Mouse (Mus musculus) frontal cortex, postnatal 25 days (tissue): ENCODE results near the gene E130208F15Rik.

Experiments used
- DNase-seq, 2 experiments: peaks; one replicate each; pipeline ENCODE4 v3.0.0; 2022; ENCODE audit warnings: low spot score in 2 of 2

Gene E130208F15Rik

DNA sequence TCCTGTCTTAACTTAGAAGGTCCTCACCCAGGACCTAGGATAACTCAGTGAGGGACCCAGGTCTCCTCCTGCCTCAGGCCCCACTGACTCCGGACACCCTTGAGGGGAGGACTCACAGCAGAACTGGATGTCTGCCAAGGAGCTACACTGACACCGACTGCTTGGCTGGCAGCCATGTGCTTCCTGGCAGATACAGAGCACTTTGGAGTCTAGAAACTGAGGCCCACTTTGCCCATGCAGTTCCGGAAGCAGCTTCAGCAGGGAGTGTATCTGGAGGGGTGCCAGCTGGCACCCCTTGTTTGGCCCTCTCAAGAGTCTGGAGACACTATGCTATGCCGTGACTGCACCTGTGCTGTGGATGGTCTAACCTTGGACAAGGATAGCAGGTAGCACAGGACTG, 11.9 kb downstream of the E130208F15Rik start:
- DNase-seq: peak; percentile 38 to 66

GRCm38 (mm10) chr7:30334563-30334962, 13.0 kb downstream of the E130208F15Rik start:
- no peak for DNase-seq

DNA sequence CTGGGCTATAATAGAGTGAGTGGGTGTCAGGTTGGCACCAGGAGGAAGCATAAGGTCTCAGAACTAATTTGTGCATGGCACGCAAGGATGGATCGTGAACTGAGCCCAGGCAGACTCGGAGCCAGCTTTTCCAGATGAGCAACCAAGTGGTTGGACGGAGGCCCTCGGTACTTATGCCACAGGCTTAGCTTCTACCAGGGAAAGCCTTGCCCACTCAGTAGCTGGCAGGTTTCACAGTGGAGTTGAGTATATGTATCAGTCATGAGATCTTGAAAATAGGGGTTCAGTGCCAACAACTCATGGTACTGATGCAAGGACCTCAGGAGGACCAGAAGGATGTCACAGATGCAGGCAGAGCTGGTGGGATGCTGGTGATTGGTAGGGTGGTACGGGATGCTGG, 14.1 kb downstream of the E130208F15Rik start:
- DNase-seq: no peak

DNA sequence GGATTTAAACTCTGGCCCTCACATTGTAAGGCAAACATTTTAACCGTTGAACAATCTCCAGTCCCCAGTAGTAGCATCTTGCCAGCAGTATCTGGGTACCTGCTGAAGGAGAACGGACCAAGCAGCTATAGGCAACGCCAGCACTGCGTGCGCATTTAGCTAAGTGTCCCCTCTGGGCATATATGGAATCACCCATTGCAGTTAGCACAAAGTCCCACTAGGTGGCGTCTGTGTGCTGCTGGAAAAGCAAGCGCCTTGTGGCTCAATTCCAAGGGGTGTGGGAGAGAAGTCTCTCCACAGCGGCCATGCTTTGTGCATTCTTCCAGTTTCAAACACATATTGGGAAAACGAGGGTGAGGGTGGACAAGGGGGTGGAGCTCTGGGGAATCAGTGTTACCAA, 14.8 kb downstream of the E130208F15Rik start:
- peak; percentile 80 to 90 for DNase-seq

DNA sequence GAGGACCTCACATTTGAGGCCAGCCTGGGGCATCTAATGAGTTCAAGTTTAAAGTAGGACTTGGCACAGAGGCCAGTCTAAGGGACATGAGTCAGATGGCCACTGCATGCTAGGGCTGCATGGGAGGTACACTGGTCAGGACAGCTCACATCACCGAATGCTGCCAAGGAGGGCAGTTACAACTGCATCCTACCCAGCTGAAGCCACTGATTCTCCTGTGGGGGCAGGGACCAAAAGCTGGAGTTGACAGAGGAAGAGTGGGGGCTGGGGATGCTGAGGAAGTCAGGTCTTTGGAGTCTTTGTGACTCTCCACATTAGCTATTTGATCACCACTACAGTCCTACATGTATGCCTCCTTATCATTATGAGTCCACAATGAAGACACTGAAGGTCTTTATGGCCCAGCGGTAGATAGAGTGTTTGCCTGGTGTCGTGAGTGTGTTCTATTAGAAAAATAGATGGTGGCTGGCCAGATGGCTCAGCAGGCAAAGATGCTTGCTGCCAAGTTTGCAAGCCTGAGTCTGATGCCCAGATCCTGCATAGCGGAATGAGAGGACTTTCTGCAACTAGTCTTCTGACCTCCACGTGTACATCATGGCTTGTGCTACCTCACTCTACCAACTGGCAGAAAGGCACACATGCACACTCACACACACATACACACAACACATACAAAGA, 18.0 kb downstream of the E130208F15Rik start:
- DNase-seq: no peak

DNA sequence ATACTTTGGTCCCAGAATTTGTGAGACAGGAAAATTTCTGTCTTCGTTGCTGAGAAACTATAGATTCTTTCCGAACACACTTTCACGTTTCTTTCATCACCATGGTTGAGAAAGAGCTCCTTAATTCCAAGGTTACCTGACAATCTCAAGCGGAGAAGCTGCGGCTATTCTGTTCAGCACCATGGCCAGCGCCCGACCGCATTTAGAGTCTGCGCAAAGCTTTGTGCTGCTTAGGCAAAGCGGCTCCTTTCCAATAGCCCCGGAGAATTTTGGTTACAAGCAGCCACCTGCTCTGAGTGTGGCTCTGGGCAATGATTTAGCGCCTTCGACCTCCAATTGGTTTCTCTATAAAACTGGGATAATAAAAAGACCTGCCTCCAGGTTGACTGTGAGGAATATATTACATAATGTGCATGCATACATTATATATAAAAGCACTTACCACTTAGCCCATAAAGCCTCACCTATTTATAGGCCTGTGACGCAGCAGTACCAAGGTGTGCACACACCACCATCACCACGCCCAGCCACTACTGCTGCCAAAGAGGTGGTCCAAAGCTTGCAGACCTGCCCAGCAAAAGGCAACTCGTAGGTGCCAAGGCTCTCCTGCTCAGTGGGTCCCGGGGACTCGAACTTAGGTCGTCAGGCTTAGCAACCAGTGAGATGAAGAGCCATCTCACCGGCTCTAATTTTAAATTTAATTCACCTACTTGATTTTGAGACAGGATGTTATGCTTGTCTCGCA, 25.3 kb downstream of the E130208F15Rik start:
- DNase-seq: no peak

- DNase-seq: peak; percentile 61 to 68
Measured at GRCm38 (mm10) chr7:30347828-30348227, 26.3 kb downstream of the E130208F15Rik start.

GRCm38 (mm10) chr7:30353279-30353822, 31.8 kb downstream of the E130208F15Rik start:
- DNase-seq: peak; percentile 69 to 74

- no peak for DNase-seq
Measured at GRCm38 (mm10) chr7:30354059-30354458, 32.5 kb downstream of the E130208F15Rik start.

- no peak for DNase-seq
Measured at GRCm38 (mm10) chr7:30358378-30359186, 37.0 kb downstream of the E130208F15Rik start.

DNA sequence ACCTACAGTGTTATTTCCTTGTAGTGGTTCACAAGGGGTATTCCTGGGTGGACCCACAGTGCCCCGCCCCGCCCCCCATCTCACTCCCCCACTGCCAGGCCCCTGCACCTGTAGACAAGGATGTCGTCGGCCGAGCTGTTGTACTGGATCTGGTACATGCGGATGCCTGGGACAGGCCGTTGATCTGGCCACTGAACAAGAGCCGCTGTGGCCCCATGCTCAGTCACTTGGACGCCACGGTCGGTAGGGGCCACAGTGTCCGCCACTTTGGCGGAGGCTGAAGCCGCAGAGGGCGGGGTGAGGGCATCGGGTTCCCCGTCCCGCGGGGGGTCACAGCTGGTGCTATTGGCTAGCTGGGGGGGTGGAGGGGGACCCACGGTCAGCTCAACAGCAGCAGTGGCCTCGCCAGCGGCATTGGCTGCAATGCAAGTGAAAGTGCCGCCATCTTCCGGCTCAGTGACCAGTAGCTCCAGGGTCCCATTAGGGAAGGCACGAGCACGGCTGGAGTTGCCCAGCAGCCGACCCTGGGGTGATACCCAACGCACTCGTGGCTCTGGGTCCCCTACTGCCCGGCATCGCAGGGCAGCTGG, 37.8 kb downstream of the E130208F15Rik start:
- no peak for DNase-seq

DNA sequence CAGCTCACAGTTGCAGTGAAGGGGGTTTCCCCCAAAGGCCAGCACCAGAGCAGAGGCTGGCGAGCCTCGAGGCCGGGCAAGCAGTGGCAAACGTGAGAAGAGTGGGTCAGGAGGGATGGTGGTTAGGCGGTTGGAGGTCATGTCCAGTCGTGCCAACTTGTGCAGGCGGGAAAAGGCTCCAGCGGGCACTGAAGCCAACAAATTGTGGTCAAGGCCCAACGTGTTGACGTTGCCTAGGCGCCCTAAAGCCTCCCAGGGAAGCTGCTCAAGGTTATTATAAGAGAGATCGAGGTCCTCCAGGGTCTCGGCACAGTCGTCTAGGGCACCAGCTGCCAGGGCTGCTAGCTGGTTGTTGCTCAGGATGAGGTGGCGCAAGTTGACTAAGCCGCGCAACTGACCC, 38.5 kb downstream of the E130208F15Rik start:
- DNase-seq: no peak

GRCm38 (mm10) chr7:30362652-30363343, 41.3 kb downstream of the E130208F15Rik start, which contains the start of gene Lrfn3:
Gene Lrfn3 (minus strand): TSS chr7:30362772.
- DNase-seq: peak in 1 of 2 experiments; percentile 46

GRCm38 (mm10) chr7:30363344-30363738, 41.8 kb downstream of the E130208F15Rik start:
- no peak for DNase-seq

DNA sequence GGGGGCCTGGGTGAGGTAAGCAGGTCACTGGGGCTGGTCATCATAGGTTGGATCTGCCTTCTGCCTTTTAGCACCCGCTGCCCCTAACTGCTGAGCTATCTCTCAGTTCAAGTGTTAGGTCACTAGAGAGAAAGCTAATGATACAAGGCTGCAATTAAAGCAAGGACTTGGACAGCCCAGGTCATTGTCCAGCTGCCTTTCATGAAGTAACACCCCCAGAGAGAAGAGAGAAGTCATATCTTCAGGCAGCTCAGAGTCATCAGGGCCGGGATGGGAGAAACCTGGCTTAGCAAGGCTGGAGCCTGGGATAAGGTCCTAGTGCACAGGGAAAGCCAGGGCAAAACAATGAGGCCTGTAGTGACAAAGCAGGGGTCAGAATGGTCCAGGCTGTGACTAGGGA, 45.9 kb downstream of the E130208F15Rik start:
- no peak for DNase-seq
